Mouse (Mus musculus) C2C12 (cell line): Measurements from ENCODE around the gene Sema3b.

Source experiments
- CEBPB ChIP-seq: IDR thresholded peaks from one replicate; pipeline ENCODE4 v1.6.1; 2011; ENCODE audit warnings: low read depth, mild to moderate bottlenecking, control low read depth, moderate library complexity
- CTCF ChIP-seq: IDR thresholded peaks from one replicate; pipeline ENCODE4 v1.5.1; 2011; ENCODE audit not compliant: control insufficient read depth, insufficient read depth, insufficient read length

- no peak for TF ChIP-seq CTCF
- no peak for TF ChIP-seq CEBPB
Measured at GRCm38 (mm10) chr9:107607653-107608245, 1.3 kb downstream of the Sema3b start.
